Mouse (Mus musculus) erythroblast, embryonic 14.5 days (primary cell): Measurements from ENCODE around the gene Arid4a.

Source experiments
- GATA1 ChIP-seq: IDR thresholded peaks from 2 replicates; pipeline ENCODE4 v1.6.1; 2012; ENCODE audit warnings: low read length, inconsistent platforms, mixed read lengths
- TAL1 ChIP-seq: IDR thresholded peaks from 3 replicates; pipeline ENCODE4 v1.6.1; 2012; ENCODE audit warnings: low read length, inconsistent platforms, mixed read lengths

DNA sequence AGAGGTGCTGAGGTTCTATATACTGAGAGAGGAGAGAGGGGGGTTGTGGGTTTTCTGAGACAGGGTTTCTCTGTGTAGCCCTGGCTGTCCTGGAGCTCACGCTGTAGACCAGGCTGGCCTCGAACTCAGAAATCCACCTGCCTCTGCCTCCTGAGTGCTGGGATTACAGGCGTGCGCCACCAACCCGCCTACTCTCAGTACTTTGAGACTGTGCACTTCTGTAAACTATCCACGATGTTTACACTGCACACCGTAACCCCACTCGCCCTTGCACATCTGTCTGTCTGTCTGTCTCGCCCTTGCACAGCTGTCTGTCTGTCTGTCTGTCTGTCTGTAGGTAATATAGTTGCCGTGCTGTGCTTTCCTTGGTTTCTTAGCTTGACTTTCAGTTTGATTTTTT lies 8.6 kb downstream of the Arid4a start:
- no peak for TF ChIP-seq GATA1
- TF ChIP-seq TAL1 = no peak
